Mouse (Mus musculus): ENCODE results near the gene Fhl5. TPM values are rescaled to one million over a fixed set of nuclear protein-coding genes. Genes with fewer than 3 reads are reported as not detected.

Gene Fhl5
- polyA plus RNA-seq, 1 experiment from 2014 or later: not detected

- H3K4me3 ChIP-seq (replicated peaks): no peak overlapping the region
- no peaks in the 10 kb centered on the region for H3K9me3 ChIP-seq
- no peak for ATAC-seq (ENCODE audit: low FRiP score)
- H3K36me3 ChIP-seq (replicated peaks): no peaks in the 10 kb centered on the region
- H3K9ac ChIP-seq: no peak overlapping the region
- H3K27ac ChIP-seq: no peak overlapping the region
- H3K4me2 ChIP-seq: no peak overlapping the region
- H3K4me1 ChIP-seq: no peaks in the 10 kb centered on the region
- H3K27me3 ChIP-seq: no peaks in the 10 kb centered on the region
Measured at GRCm38 (mm10) chr4:25221927-25222326, 20.7 kb downstream of the Fhl5 start.

GRCm38 (mm10) chr4:25213451-25213850, 29.2 kb downstream of the Fhl5 start:
- Histone ChIP-seq H3K4me1 (no peaks in the 10 kb centered on the region), H3K4me3 (replicated peaks) (no peak overlapping the region), H3K4me2 (no peak overlapping the region), H3K9me3 (no peaks in the 10 kb centered on the region), H3K27ac (no peak overlapping the region), H3K9ac (no peak overlapping the region), H3K27me3 (no peaks in the 10 kb centered on the region), H3K36me3 (replicated peaks) (no peaks in the 10 kb centered on the region)
- 53% methylated on average over 5 of the region's 5 CpGs for WGBS
- ATAC-seq (ENCODE audit: low FRiP score): no peak

- Histone ChIP-seq H3K4me3 (replicated peaks) (no peak overlapping the region), H3K4me1 (no peaks in the 10 kb centered on the region), H3K27ac (no peak overlapping the region), H3K9ac (no peak overlapping the region), H3K4me2 (no peak overlapping the region), H3K36me3 (replicated peaks) (no peaks in the 10 kb centered on the region), H3K9me3 (no peaks in the 10 kb centered on the region), H3K27me3 (no peaks in the 10 kb centered on the region)
- no peak for ATAC-seq (ENCODE audit: low FRiP score)
- WGBS: 79% methylated on average over 4 of the region's 4 CpGs
Measured at GRCm38 (mm10) chr4:25206166-25206565, 36.5 kb downstream of the Fhl5 start.

- no peak overlapping the region for H3K4me3 ChIP-seq (replicated peaks)
- no peak overlapping the region for H3K9ac ChIP-seq
- no peak for ATAC-seq (ENCODE audit: low FRiP score)
- WGBS: 64% methylated on average over 1 of the region's 1 CpGs
- H3K4me2 ChIP-seq: no peak overlapping the region
- peaks cover 3% of the 10 kb centered on the region; the same call in 1 of the 2 replicates for H3K4me1 ChIP-seq
- no peaks in the 10 kb centered on the region for H3K27me3 ChIP-seq
- no peak overlapping the region for H3K27ac ChIP-seq
- H3K36me3 ChIP-seq (replicated peaks): no peaks in the 10 kb centered on the region
- no peaks in the 10 kb centered on the region for H3K9me3 ChIP-seq
Measured at GRCm38 (mm10) chr4:25197310-25197709, 45.4 kb downstream of the Fhl5 start.

GRCm38 (mm10) chr4:25179617-25180208, 63.0 kb downstream of the Fhl5 start:
- no peaks in the 10 kb centered on the region for H3K36me3 ChIP-seq (replicated peaks)
- ATAC-seq (ENCODE audit: low FRiP score): peak; percentile 57; the same call in 1 of the 2 replicates
- no peak overlapping the region for H3K9ac ChIP-seq
- no peak overlapping the region for H3K27ac ChIP-seq
- H3K4me2 ChIP-seq: no peak overlapping the region
- 68% methylated on average over 4 of the region's 4 CpGs for whole genome bisulfite sequencing
- no peaks in the 10 kb centered on the region for H3K4me1 ChIP-seq
- H3K9me3 ChIP-seq: no peaks in the 10 kb centered on the region
- no peaks in the 10 kb centered on the region for H3K27me3 ChIP-seq
- H3K4me3 ChIP-seq (replicated peaks): no peak overlapping the region

Other genes starting within 250 kb of the Fhl5 start
- gene Ufl1, start 38.9 kb upstream of the Fhl5 start, polyA plus RNA-seq (2016; fragmentation: Nextera tagmentation; extraction: Ambion mirVana): 33.3 and 34.8 TPM in 2 replicates